Mouse (Mus musculus) monocyte, adult 5-6 weeks (primary cell): ENCODE results near the gene Ptpn11. TPM values are rescaled to one million over a fixed set of nuclear protein-coding genes. Genes with fewer than 3 reads are reported as not detected.
"Not testable (repeated sequence)": the region's sequence is repeated elsewhere in the genome, so short reads cannot be mapped to it uniquely, and the experiment has no call there.

ENCODE experiments used
- ATAC-seq: fragments of 153-309, 156-312 bp; replicated peaks from 2 replicates; pipeline ENCODE4 v1.8.0; 2017; ENCODE audit warnings: mild to moderate bottlenecking; ENCODE audit not compliant: low TSS enrichment, insufficient number of reproducible peaks, severe bottlenecking, poor library complexity, low FRiP score
- total RNA-seq: library from RNA; stranded (forward); fragments of 200-1000, 200-491, 200-594 nt; gene quantifications from 3 replicates; pipeline ENCODE4 v1.2.3, GENCODE M21; 2017

Ptpn11 gene
- total RNA-seq: 59.8 to 88.9 TPM (median 78.3 TPM) in 3 replicates

- ATAC-seq: peak; percentile 50
Measured at GRCm38 (mm10) chr5:121190836-121191583, at the start of gene Ptpn11. Ptpn11 (minus strand) TSS chr5:121191397.

GRCm38 (mm10) chr5:121239846-121240245, 48.6 kb upstream of the Ptpn11 start:
- ATAC-seq: no peak

- no peak for ATAC-seq
Measured at GRCm38 (mm10) chr5:121238208-121238607, 47.0 kb upstream of the Ptpn11 start.

GRCm38 (mm10) chr5:121236171-121236570, 45.0 kb upstream of the Ptpn11 start:
- ATAC-seq: no peak

GRCm38 (mm10) chr5:121233726-121234125, 42.5 kb upstream of the Ptpn11 start:
- no peak for ATAC-seq

- ATAC-seq: no peak
Measured at GRCm38 (mm10) chr5:121232789-121233188, 41.6 kb upstream of the Ptpn11 start.

GRCm38 (mm10) chr5:121230811-121231210, 39.6 kb upstream of the Ptpn11 start:
- no peak for ATAC-seq

GRCm38 (mm10) chr5:121229182-121229581, 38.0 kb upstream of the Ptpn11 start:
- ATAC-seq: no peak

- not testable (repeated sequence) for ATAC-seq
Measured at GRCm38 (mm10) chr5:121227330-121227729, 36.1 kb upstream of the Ptpn11 start.

GRCm38 (mm10) chr5:121226845-121227244, 35.6 kb upstream of the Ptpn11 start:
- ATAC-seq: 0 out of 2 replicates have a peak, but pooled peaks have one; percentile 31

- ATAC-seq: no peak
Measured at GRCm38 (mm10) chr5:121226406-121226805, 35.2 kb upstream of the Ptpn11 start.

GRCm38 (mm10) chr5:121225854-121226253, 34.7 kb upstream of the Ptpn11 start:
- no peak for ATAC-seq

GRCm38 (mm10) chr5:121224856-121225255, 33.7 kb upstream of the Ptpn11 start:
- ATAC-seq: no peak

GRCm38 (mm10) chr5:121224020-121224419, 32.8 kb upstream of the Ptpn11 start:
- not testable (repeated sequence) for ATAC-seq

- ATAC-seq: no peak
Measured at GRCm38 (mm10) chr5:121221328-121221850, 30.2 kb upstream of the Ptpn11 start.

GRCm38 (mm10) chr5:121220732-121221301, 29.6 kb upstream of the Ptpn11 start:
- no peak for ATAC-seq

GRCm38 (mm10) chr5:121219980-121220731, 29.0 kb upstream of the Ptpn11 start, which contains the start of gene Hectd4:
Hectd4 (plus strand) TSS chr5:121220219.
- peak; percentile 99 for ATAC-seq

GRCm38 (mm10) chr5:121219190-121219589, 28.0 kb upstream of the Ptpn11 start:
- ATAC-seq: no peak

- no peak for ATAC-seq
Measured at GRCm38 (mm10) chr5:121217313-121217634, 26.1 kb upstream of the Ptpn11 start.
